Mouse (Mus musculus) layer of hippocampus, adult 18-20 months (tissue): Measurements from ENCODE around the gene Hdac10. TPM values are rescaled to one million over a fixed set of nuclear protein-coding genes. Genes with fewer than 3 reads are reported as not detected.

ENCODE experiments used
- DNase-seq, 2 experiments: peaks; one replicate each; pipeline ENCODE4 v3.0.0; 2022; ENCODE audit warnings: low spot score in 2 of 2
- microRNA-seq, 2 experiments: library from miRNA; unstranded; fragments of <30 nt; microRNA quantifications; one replicate each; pipeline ENCODE4 v1.2.0; 2021
- total RNA-seq, 2 experiments: library from RNA; stranded (reverse); gene quantifications; 2 replicates each; pipeline ENCODE4 v1.2.3; 2021

The Hdac10 gene
- total RNA-seq, 2 experiments from 2014 or later: 12.4 to 12.5 TPM

DNA sequence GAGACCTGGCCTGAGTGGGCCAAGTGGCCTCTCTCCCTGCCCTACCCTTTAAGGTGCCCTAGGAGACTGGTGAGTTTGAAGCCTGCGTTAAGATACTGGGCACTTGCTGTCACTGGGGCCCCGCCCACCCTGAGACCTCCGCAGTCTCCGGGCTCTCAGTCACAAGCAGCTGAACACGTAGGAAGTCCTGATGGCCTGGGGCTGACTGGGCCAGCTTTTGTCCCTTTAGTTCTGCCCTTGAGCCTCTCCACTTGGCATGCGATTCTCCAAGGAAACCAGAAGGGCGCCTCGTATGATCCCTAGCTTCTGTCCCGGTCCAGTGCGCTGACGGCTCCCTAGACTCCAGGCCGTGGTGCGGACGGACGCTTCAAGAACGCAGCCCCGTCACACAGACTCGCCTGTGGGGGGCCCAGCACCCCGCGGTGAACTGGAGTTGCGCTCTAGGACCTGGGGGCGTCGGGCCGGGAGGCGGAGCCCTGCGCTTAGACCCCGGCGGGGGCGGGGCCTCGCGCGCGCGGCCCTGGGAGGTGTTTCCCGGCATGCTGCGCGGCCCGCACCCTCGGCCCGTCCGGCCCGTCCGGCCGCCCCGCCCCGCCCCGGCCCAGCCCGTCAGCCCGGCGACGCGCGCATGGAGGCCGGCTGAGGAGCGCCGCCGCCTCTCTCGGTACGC lies 52.9 kb downstream of the Hdac10 start:
- peak; percentile 73 to 87 for DNase-seq

DNA sequence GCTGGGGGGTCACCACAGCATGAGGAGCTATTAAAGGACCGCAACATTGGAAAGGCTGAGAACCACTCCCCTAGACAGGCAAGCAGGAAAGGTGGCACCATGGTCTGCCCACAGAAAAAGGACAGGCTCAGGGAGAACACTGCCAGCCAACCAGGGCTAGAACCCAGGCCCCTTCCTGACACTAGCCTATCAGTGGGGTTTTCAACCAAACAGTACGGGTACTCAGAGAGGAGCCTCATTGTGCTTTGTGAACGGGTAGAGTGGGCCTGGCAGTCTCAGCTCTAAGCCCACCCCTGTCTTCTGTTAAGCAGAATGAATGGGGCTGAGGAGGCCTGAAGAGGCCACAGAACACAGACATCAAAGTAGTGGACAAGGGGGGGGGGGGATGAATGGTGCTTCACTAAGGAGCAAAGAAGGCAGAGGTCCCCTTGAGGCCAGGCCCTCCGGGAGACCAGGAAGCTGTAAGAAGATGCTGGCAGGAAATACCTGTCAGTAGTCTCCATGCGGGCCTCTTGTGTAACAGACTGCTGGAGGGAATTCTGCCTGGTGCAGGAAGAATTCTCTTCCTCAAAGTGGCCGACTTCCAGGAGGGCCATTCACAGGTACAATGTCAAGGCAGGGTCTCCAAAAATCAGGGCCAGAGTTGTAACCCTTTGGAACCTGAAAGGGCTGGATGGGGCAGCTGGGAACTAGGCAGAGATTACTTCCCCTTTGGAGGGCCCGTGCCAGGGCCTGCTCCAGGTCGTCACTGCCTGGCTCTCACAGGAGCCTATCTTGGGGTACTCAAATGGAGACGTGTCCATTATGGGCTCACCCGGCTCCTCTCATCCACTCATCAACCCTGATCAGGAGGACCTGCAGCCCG lies 53.7 kb downstream of the Hdac10 start, which contains the start of gene Trabd:
TSS of gene Trabd (plus strand) at position 512 of the 865 bp plus-strand sequence.
- no peak for DNase-seq

DNA sequence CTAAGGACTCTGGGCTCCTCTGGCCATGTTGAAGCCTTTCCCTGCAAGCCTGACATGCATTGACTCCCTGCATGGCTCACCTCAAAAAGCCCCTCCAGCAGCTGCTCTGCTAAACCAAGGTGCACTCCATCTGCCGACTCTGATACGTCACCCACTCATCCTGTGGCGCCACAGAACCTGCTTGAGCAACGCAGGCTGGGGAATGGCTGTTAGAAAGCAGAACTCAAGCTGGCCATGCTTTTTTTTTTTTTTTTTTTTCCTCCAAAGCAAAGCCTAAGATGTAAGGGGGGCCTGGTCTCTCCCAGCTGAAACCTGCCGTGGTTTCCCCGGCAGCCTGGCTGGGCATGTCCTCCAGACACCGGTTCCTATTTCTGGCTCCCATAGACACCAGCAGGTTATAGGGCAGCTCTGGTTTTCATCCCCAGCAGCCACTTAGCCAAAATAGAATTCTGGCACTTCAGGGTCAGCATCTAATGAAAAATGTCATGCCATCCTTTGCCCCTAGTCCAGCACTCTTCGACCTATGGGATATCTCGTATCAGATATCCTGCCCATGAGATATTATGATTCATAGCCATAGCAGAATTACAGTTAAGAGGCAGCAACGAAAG lies 54.4 kb downstream of the Hdac10 start:
- no peak for DNase-seq

Small RNA genes lying within 50 kb of the gene (microRNA-seq; reads per million reads assigned to microRNA genes)
- gene Mir7118: 0.25 to 0.78 reads per million in 2 experiments

Other genes with a start within 250 kb of the Hdac10 start
- gene Ttll8, start 174.3 kb downstream of the Hdac10 start, total RNA-seq: 1 to 10 TPM; 1.4 to 2.2 TPM
- 100 to 1,000 TPM; 122 TPM for gene Mlc1, start 149.7 kb downstream of the Hdac10 start, total RNA-seq
- not detected for gene Mov10l1, start 145.8 kb downstream of the Hdac10 start, total RNA-seq
- 100 to 1,000 TPM; 154 to 158 TPM for gene Panx2, start 69.0 kb downstream of the Hdac10 start, total RNA-seq
- gene Trabd, start 53.6 kb downstream of the Hdac10 start, total RNA-seq: 10 to 100 TPM; 20.7 to 23.8 TPM
- gene Selenoo, start 39.6 kb downstream of the Hdac10 start, total RNA-seq: 10 to 100 TPM; 19.3 to 21.1 TPM
- 10 to 100 TPM; 29.5 to 30.4 TPM for gene Tubgcp6, start 5.6 kb downstream of the Hdac10 start, total RNA-seq
- gene Mapk12, start 12.0 kb upstream of the Hdac10 start, total RNA-seq: 1 to 10 TPM; 4.8 to 5.4 TPM
- gene Mapk11, start 20.9 kb upstream of the Hdac10 start, total RNA-seq: 10 to 100 TPM; 19.2 to 21.2 TPM
- gene Plxnb2, start 52.1 kb upstream of the Hdac10 start, total RNA-seq: 10 to 100 TPM; 46.4 to 55.0 TPM
- gene Dennd6b, start 67.8 kb upstream of the Hdac10 start, total RNA-seq: 10 to 100 TPM; 34.8 to 39.1 TPM
- 100 to 1,000 TPM; 157 to 166 TPM for gene Ppp6r2, start 82.9 kb upstream of the Hdac10 start, total RNA-seq
- gene Sbf1, start 186.6 kb upstream of the Hdac10 start, total RNA-seq: 100 to 1,000 TPM; 304 to 307 TPM
- gene Adm2, start 194.0 kb upstream of the Hdac10 start, total RNA-seq: not detected
- gene Miox, start 205.7 kb upstream of the Hdac10 start, total RNA-seq: not detected
- gene Lmf2, start 227.0 kb upstream of the Hdac10 start, total RNA-seq: 10 to 100 TPM; 16.6 to 18.6 TPM
- gene Ncaph2, start 227.0 kb upstream of the Hdac10 start, total RNA-seq: 100 to 1,000 TPM; 101 to 103 TPM
- 10 to 100 TPM; 28.1 to 34.0 TPM for gene Sco2, start 245.1 kb upstream of the Hdac10 start, total RNA-seq
- 1 to 10 TPM; 1.4 to 1.5 TPM for gene Tymp, start 248.3 kb upstream of the Hdac10 start, total RNA-seq